Mouse (Mus musculus) monocyte, adult 2 months (primary cell): Measurements from ENCODE around the gene Vrk1.

Experiments
- DNase-seq, 2 experiments: peaks; one replicate each; pipeline ENCODE4 v3.0.0; 2022; ENCODE audit warnings: low spot score in 2 of 2, low read depth in 1 of 2

Vrk1 gene

DNA sequence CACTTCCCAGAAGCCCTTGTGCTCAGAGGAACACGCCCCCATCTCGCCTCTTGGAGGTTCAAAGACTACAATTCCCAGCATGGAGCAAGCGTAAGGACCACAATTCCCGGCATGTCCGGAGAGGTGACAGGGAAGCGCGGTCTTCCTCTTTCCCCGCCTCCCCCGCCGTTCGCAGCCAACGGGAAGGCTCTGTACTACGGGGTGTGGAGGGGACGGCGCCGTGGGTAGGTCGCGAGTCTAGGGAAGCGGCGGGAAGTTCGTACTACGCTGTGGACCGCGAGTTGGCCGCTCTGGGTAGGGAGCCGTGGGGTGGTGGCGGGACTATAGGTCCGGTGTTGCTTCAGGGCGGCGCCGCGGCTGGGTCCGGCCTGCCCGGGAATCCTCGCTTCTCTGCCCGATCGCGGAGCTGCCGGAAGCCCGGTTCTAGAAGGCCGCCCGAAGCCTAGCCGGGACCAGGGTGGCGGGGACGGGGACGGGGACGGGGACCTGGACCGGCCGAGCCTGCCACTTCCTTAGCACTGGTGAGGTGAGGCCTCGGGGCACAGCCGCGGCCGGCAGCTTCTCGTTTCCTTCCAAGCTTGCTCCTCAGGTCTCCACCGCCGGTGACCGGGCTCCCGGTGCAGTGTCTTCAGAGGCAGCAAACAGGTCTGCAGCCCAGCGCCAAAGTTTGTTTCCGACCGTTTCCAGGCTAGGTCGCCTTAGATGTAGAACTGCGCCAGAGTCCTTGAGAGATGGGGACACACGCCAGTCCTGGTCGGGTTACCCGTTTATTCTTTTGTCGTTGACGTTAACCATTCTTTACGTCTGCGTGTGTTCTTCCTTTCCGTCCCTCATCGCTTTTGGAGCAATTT, at the start of gene Vrk1:
Gene Vrk1 (plus strand): TSS at position 164 of the 851 bp plus-strand sequence.
- peak; percentile 90 to 91 for DNase-seq

DNA sequence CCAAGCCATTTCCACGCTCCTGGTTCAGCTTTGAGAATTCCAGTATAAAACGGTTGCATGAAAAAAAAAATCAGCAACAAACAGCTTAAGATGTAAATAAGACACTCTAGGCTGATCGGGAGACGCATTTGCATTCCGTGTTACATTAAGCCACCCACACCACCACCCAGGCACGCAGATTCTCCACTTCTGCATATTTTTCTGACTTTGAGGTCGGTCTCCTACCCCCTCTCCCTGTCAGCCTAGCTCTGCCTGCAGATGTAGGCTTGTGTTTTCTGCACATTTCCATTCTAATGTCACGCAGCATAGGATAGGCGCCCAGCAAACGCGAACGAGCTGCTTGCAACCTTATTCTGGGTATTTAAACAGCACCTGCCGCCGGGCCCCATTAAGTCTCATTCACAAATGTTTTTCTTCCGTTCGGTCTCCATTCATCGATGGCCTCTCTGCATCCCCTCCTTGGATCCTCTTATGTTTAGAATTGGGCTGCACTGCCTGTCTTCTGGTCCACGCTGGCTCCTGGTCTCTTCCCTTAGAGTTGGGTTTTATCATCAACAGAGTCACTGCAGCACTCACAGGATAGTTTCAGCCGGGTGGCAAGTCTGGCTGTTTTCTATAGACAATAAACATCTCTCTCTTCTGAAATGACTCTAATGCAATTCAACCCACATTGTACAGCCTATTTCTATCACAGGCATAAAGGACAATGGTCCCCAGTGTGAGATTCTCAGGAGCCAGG, 49.3 kb upstream of the Vrk1 start:
- no peak for DNase-seq

DNA sequence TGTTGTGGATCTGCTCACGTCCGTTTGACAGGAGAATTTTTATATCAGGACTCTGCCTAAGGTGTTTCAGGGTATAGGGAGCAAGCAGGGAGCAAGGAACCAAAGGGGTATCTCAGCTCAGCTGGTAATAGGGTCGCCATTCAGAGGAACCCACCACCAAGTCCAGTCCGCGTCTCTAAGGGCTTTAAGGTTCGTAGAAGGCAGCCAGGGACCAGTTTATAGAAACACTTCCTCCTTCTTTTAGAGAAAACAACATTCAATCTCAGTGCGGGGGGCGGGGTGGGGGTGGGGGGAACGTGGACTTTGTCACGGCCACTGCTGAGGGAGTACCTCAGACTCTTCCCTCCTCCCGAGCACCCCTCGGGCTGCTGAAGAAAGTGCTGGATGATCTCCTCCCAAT, 48.4 kb upstream of the Vrk1 start:
- DNase-seq: no peak

DNA sequence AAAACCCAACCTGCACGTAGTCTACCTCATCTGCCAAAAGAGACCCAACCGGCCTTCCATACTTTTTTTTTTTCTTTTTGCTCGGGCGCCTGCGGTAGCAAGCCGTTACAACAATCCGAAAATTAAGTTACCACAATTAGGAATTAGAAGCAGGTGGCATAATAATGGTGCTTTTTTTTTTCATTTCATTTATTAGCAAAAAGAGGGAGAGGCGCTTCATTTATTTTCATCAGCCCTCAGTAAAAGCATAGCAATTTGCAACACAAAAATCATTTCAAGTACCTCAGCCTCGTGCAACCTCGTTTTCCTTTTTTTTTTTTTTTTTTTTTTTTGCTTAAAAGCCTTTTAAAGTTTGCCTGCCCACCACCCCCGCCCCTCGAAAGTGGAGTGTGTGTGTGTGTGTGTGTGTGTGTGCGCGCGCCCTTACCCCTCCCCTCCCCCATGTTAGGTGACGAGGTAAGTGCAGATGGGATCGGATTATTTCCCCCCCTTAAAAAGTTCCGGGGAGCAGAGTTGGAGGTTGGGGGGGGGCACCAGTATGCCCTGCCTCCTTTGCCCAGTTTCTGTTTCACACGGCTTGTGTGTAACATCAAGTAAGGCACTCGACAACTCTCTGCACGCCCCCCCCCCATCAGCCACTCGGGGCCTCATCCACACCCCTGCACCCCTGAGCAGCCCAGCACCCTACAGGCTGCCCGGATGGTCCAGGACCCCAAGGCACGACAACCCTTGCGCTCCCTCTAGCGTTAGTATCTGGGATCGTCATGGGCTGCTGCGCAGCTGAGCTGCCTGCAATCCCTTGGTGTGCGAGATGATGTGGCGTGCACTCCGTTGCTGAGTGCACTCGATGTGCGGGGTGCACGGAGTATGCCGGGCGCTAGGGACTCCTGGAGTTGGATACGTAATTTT, 47.7 kb upstream of the Vrk1 start:
- DNase-seq: peak; percentile 47 to 81

DNA sequence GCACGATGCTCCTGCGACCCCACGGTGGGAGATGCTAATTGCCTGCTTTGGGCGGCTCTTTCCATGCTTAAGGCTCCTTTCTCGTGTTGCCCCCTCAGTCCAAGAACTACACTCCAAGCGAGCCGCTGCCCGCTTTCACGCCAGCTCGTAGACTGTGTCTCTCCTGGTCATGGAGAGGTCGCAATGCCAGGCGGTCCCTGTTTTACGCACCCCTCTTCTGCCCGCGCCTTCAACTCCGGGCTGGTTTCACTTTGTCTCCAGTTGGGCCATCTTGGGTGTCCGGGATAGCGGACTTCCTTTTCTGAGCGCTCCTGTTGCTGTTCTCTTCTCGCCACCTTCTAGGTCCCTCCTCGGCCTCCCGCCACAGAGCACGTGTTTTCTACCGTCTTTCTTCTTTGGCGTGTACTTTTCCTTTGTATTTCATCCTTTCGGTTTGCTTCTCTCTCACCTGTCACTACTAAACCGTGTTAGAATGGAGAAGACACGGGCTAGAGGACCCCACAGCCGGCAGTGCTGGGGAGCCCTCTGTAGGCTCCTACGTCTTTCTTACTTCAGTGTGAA, 46.9 kb upstream of the Vrk1 start:
- DNase-seq: peak in 1 of 2 experiments; percentile 19

DNA sequence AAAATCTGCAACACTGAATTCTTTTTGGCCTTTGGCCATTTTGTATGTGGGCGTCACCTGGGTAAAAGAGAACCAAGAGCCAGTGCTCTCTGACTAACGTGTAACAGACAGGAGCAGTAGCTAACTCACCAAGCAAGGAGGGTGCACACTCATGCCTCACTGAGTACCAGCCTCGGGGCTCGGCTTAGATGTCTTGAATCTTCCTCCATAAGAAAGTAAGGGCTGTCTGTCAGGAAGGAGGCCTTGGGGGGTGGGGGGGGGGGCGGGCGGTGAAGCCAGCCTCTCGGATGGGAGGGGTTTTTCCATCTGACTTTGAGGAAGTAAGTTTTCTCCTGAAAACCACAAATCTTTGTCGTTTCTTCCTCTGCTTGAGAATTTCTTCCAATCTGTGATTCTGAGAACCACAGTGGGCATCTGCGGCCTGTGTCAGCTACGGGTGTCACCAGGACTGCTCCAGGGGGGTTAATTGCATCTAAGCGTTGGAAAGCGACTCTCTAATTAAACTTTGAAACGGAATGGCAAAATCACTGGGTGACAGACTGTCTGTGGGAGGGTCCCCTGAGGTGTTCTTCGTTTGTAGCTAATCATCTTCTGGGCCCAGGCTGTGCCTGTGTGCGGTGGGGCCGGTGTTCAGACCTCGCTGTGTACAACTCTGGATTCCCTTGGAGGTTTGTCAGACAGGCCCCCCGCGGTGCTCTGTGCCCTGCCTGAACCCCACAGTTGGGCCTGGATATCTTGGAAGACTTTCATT, 43.0 kb upstream of the Vrk1 start:
- DNase-seq: no peak

DNA sequence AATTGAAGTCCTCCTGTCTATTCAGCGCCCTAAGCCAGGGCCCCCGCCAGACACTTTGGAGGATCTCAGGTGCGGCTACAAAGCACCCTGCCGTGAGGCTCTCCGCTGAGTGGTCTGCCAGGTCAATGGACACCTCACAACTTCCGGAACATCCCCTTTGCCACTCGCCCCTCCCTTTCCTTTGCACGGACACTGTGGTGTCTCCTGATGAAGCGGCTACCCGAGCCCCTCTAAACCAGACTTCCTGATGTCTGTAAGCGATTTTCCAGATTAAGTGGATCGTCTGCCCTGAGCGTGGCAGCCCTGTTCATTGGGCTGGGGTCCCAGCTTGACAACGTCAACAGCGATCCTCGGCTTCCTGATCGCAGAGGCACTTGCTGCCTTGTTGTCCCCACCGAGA, 42.2 kb upstream of the Vrk1 start:
- no peak for DNase-seq

DNA sequence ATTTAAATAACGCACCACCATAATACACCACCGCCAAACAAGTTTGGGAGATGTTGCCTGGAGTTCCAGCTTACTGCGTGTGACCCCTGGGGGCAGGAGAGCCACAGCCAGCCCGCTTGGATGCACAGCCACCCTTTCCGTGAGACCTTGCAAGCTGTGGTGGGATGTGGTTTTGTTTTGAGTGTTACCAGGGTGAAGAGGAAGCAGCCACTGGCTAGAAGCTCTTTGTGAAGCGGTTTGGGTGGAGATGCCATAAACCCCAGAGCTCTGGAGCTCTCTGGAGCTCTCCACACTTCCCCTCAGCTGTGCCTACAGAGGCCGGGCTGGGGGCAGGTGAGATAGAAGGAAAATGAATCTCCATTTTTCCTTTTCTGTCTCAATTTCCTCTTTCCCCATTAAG, 38.8 kb upstream of the Vrk1 start:
- DNase-seq: peak; percentile 61 to 68

DNA sequence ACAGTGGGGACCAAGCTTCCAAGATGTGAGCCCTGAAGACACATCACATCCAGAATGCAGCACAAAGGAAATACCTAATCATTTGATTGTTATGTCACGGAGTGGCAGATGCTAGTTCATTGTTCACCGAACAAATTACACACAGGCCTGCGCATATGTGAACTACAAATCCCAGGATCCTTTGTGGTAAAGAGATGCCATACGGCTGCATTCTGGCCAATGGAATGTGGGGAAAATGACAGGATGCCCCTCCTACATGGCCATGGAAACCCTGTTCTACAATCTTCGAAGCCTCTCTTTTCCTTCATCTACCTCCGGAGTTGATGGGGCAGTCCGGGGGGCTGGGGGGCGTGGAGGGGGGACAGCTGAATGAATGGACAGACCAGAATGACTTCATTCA, 37.4 kb upstream of the Vrk1 start:
- no peak for DNase-seq

DNA sequence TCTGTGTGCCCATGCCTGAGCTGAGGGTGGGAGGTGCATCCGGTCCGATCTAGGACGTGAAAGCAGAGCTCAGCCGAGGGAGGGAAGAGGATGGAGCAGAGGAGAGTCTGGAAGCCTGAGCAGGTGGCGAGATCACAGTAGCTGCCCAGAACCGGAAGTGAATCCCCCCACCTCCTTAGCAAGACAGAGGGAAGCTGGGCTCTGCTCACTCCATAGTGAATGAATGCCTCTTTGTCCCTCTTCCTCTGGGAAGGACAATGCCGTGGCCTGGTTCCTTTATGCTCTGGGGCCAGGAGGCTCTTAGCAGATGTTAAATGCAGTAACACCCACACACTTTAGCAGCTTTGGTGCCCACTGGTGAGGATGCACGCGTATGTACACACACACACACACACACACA, 36.3 kb upstream of the Vrk1 start:
- DNase-seq: no peak

DNA sequence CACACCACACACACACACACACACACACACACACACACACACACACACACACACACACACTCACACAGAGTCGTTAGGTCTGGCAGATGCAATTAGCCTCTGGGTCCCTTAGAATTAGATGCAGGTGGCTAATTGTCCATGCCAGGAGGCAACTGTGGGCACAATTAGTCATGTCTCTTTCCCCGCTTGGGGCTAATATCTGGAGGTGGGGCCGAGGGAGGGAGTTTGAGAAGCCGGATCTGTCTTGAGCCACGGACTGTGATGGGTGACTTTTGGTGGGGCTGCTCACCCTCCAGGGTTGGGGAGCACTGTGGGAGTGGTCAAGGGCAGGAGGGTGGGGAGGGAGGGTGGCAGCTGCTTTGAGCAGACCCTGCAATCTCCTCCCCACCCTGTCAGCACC, 35.9 kb upstream of the Vrk1 start:
- DNase-seq: no peak

DNA sequence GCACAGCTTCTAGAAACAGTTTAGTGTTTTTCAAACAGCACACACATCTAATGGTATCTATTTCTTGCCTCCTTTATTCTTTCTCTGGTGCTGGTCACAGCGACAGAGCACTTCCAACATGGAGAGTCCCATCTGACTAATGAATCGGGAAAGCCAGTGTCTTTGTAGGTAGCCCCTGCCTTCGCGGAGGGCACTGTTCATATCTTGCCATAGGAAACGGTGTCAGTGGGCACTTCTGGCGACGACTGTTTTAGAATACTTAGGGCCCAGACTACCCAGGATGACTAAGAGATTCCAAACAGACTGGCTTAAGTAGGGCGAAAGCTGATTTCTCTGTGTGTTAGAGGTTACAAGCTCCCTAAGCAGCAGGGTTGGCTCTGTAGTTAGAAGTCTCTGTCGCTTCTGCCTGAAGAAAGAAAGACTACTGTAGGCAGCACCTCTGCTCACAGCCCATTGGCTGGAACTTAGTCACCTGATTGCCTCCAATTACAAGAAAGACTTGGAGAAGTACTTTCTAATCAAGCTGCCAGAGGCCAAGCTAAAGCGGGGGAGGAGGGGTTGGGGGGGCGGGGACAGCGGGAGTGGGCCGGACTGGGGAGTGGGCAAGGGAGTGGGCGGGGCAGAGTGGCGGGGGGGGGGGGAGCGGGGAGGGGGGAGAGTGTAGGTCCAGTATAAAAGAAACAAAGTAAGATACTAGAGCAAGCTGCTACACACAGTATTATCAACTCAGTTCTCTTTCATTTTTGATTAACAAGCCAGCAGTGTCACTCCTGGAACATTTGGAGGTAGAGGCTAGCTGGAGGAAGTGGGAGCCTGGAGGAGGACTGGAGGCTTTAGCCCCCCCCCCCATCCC, 28.7 kb upstream of the Vrk1 start:
- DNase-seq: no peak

DNA sequence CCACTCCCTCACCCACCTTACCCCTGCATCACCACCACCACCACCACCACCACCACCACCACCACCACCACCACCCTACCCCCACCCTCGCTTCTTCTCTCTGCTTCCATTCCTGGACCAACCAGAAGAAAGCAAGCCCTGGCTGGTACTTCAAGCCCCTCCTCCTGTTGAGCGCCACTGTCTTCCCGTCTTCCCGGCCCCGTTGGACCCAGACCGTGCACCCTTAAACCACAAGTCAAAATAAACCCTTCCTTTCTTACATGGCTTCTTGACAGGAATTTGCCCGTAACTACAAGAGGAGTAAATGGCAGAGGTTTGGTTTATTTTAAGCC, 28.1 kb upstream of the Vrk1 start:
- no peak for DNase-seq

DNA sequence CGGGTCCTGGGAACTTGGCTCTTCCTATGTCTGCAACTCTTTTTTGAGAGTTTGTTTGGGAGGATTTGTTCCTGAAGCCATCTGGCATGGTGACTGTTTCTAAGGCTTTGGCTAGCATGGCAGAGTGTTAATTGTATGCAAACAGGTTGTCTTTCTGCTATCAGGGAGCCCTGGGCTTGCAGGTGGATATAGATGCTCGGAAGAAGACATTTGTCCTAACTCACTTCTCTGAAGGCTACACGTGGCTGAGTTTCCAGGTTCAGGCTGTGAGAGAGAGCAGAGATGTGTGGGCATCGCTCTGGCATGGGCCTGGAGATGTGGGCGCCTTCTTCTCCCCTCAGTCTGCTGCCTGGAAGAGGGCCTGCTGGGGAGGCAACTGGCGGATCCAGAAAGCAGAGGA, 27.4 kb upstream of the Vrk1 start:
- no peak for DNase-seq

DNA sequence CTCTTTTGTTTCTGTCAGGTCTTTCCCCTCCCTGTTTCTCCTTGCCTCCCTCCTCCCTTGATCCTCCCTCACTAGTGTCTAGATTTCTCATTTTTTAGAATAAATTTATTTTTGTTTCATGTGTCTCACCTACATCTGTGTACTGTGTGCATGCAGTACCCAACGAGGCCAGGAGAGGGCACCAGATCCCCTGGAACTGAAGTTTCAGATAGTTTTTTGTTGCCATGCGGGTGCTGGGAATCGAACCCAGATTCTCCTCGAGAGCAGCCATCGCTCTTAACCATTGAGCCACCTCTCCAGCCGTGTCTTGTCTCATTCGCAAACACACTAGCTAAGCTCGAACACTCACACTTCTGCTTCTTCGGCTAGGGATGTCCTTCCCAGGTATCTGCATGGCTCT, 26.5 kb upstream of the Vrk1 start:
- DNase-seq: no peak

DNA sequence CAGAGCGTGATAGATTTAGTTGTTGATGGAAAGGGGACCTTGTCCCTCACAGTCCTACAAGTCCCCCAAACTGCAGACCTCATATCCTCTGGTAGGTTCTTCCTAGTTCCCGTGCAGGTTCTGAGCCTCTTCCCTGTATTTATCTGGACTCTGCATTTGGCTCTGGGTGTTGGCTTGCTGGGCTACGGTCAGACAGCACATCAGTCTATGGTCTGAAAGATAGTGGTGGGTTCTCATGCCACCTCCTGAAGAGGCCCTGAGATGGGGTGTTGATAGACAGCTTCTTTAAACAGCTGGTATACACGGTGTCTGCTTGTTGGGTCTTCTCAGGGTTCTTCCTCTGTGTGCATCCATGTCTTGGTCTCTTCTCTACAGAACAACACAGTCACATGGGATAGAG, 21.6 kb upstream of the Vrk1 start:
- DNase-seq: no peak

DNA sequence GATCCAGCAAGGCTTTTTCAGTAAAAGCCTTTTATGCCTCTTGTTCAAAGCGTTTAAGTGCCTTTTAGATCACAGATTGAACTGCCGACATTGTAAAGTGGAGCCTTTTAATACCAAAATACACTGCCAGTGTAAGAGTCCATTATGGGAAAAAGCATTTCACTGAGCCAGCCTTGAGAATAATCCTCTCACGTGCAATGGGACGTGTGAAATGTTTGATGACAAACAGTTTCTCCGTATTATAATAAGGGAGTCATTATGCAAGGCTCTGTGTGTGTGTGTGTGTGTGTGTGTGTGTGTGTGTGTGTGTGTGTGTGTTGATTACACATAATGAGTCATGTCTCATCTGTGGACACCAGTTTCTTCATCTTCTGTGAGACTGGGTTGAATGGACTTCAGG, 17.3 kb upstream of the Vrk1 start:
- DNase-seq: no peak

DNA sequence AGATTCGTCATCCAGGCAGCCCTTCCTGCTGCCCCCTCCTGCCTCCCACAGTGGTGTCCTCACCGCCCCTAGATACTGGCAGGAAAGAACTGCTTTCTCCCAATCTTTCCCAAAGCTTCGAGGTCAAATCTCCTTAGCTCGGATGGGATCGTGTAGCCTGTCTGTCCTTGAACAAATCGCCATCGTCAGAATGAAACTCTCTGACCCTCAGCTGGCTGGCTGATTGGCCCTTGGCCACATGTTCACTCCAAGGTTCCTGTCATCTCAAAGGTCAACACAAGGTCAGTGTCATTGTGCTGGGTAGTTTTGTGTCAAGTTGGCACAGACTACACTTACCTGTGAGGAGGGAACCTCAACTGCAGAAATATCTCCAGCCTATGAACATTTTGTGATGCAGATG, 16.7 kb upstream of the Vrk1 start:
- no peak for DNase-seq

DNA sequence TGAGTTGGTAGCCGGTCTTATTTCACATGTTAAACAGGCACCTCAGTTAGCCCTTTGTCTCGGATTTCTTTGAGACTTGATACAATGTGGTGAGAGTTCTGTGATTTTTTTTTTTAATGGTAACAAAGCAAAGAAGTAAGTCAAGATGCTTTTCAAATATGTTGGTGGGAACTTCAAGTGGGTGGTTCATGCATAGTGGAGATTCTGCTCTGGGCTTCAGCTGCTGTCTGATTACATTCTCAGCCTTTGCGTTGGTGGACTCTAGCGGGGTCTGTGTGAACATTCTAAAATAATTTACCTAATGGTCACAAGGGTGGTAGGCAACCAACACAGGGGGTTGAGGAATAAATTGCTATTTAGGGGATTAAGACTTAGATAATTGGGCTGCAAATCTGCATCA, 14.1 kb upstream of the Vrk1 start:
- no peak for DNase-seq
